Mouse (Mus musculus): ENCODE measurements around the gene Prss41.

Prss41 gene

DNA sequence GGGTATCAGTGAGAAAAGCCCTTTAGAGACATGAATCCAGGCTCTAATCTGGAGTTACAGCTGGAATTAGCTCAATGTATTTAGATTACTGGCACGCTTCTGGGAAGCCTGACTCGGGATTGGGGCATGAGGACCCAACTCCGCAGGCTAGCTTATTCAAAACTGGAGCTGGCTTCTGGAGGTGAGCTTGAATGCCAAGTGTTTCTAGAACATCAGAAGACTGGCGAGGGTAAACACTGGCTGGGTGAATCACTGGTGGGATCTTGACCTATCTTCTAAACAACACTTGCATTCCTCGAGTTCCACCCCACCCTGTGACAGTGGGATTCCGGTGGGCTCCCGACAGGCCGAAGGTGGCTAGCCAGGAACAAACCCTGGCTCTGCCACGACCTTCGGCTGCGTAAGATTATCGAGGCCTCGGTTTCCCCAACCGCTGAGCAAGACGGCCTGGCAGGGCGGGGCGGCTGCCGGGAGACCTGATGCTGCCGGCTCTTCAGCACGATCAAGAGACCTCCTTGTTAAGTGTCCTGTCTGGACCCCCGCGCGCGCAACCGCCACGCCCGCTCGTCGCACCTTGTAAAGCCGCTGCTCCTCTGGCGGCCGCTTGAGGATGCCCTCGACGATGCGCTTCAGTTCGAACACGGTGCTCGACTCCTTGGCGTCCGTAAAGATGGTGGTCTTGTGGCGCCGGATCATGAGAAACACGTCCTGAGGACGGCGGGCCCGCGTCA, 15.5 kb downstream of the Prss41 start:
- DNase-seq (ENCODE audit: low spot score in 2 of 2) = peak in 1 of 2 experiments; percentile 57

DNA sequence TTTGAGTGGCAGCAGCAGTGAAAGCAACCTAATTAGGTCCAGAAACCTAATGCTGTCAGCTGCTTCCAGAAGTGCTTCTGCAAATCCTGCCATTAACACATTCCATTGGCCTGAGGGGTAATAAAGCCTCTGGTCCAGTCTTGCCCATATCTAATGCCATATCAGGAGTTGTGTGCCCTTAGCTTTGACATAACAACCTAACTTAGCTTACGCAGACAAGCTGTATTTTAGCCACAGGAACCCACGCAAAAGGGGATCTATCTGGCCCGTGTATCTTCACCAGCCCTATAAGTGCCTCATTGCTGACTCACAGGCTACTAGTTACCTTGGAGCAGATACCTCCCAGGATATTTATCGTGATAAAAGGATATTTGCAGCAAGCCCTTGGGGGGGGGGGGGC, 18.4 kb downstream of the Prss41 start:
- peak in 1 of 2 experiments; percentile 12 for DNase-seq (ENCODE audit: low spot score in 2 of 2)

DNA sequence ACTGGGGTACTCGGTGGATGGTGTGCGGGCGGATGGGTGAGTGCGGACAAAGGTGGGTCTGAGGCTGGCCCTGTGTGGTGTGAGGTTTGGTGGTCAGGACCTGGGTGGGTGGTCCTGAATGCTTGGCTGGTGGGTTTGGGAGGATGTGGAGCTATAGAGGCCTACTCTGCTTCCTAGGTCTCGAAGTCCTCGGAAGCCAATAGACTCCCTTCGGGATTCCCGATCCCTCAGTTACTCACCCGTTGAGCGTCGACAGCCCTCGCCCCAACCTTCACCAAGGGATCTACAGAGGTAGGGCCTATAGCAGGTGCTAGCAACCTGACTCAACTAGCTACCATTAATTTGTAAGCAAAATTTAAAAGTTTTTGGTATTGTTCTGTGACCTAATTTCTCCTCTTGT, 20.4 kb downstream of the Prss41 start:
- DNase-seq (ENCODE audit: low spot score in 2 of 2) = no peak

DNA sequence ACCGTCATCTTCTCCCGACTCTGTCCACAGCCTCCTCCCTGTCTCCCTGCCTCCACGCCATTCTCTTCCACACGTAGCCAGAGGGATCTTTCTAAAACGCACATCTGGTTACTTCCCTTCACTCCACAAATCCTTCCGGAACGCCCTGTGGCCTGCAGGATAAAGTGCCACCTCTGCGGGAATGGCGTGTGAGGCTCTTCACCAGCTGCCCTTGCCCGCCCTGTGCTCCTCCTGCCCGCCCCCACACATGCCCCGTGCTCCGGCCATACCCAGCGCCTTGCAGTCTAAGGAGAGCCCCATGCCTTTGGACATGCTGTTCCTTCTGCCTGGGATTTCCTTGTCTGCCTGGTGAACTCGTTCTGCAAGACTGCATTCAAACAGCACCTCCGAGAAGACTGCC, 21.0 kb downstream of the Prss41 start:
- no peak for DNase-seq (ENCODE audit: low spot score in 2 of 2)

DNA sequence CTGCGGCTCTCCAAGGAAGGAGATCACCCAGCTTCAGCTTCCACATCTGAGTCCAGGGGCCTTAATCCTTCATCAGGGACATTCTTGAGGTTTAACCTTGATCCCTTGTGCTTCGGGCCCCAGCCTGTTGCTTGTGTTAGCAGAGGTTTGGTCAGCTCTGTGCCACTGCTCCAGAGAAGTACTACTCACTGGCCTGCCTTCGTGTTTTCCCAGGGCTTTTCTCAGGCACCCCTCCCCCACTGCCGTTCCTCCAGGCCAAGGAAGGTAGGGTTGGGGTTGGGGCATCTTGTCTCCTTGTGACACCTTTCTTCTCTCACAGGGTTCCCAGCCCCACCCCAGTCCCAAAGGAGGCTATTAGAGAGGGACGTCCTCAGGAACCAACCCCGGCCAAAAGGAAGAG, 21.9 kb downstream of the Prss41 start:
- no peak for DNase-seq (ENCODE audit: low spot score in 2 of 2)

DNA sequence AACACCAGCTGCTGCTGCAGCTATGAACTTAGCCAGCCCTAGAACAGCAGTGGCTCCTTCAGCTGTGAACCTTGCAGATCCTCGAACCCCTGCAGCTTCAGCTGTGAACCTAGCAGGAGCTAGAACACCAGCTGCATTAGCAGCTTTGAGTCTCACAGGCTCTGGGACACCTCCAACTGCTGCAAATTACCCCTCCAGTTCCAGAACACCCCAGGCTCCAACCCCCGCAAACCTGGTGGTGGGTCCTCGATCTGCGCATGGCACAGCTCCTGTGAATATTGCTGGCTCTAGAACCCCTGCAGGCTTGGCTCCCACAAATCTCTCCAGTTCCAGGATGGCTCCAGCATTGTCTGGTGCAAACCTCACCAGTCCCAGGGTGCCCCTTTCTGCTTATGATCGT, 23.2 kb downstream of the Prss41 start:
- DNase-seq (ENCODE audit: low spot score in 2 of 2) = no peak

DNA sequence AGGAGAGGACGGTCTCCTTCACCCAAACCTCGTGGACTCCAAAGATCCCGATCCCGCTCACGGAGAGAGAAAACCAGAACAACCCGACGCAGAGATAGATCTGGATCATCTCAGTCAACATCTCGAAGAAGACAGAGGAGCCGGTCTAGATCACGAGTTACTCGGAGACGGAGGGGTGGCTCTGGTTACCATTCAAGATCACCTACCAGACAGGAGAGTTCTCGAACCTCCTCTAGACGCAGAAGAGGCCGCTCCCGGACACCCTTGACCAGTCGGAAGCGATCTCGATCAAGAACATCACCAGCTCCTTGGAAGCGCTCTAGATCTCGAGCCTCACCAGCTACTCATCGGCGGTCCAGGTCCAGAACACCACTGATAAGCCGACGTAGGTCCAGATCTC, 24.7 kb downstream of the Prss41 start:
- no peak for DNase-seq (ENCODE audit: low spot score in 2 of 2)

DNA sequence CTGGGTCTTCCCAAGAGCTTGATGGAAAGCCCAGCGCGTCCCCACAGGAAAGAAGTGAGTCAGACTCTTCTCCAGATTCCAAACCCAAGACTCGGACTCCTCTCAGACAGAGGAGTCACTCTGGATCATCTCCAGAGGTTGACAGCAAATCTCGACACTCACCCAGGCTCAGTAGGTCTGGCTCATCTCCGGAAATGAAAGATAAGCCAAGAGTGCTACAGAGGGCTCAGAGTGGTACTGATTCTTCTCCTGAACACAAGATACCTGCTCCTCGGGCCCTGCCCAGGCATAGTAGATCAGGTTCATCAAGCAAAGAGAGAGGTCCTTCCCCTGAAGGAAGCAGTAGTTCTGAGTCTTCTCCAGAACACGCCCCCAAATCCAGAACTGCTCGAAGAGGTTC, 25.4 kb downstream of the Prss41 start:
- DNase-seq (ENCODE audit: low spot score in 2 of 2) = no peak

DNA sequence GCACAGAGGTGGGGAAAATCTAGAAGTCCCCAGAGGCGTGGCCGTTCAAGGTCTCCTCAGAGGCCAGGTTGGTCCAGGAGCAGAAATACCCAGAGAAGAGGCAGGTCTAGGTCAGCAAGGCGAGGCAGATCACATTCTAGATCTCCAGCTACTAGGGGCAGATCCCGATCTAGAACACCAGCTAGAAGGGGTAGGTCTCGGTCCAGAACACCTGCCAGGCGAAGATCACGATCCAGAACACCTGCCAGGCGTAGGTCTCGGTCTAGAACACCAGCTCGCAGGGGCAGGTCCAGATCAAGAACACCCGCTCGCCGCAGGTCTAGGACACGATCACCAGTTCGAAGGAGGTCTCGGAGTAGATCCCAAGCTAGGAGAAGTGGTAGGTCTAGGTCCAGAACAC, 28.3 kb downstream of the Prss41 start:
- DNase-seq (ENCODE audit: low spot score in 2 of 2) = no peak

DNA sequence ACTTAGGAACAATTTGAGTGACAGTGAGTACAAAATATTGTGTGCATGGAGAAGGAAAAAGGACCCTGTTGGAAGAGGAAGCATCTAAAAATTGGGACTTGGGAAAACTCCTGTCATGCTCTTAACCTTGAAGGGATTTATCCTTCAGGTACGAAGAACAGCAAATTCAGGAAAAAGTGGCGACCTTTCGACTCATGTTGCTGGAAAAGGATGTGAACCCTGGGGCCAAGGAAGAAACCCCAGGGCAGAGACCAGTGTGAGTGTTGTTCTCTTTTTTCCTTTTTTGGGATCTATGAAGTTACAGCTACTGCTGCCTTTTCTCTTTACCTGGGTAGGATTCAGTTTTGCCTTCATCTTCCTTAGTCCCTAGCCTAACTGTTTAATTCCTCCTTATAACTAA, 36.1 kb downstream of the Prss41 start:
- DNase-seq (ENCODE audit: low spot score in 2 of 2) = no peak

DNA sequence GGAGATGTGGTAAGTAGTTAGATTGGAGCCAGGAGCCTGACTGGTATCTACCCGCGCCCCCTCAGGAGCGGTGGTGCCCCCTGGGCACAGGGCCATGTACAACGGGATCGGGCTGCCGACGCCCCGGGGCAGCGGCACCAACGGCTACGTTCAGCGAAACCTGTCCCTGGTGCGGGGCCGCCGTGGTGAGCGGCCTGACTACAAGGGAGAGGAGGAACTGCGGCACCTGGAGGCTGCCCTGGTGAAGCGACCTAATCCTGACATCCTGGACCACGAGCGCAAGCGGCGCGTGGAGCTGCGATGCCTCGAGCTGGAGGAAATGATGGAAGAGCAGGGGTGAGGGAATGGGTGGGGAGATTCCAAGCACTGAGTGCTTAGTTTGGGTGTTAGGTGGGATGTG, 37.1 kb downstream of the Prss41 start:
- no peak for DNase-seq (ENCODE audit: low spot score in 2 of 2)

DNA sequence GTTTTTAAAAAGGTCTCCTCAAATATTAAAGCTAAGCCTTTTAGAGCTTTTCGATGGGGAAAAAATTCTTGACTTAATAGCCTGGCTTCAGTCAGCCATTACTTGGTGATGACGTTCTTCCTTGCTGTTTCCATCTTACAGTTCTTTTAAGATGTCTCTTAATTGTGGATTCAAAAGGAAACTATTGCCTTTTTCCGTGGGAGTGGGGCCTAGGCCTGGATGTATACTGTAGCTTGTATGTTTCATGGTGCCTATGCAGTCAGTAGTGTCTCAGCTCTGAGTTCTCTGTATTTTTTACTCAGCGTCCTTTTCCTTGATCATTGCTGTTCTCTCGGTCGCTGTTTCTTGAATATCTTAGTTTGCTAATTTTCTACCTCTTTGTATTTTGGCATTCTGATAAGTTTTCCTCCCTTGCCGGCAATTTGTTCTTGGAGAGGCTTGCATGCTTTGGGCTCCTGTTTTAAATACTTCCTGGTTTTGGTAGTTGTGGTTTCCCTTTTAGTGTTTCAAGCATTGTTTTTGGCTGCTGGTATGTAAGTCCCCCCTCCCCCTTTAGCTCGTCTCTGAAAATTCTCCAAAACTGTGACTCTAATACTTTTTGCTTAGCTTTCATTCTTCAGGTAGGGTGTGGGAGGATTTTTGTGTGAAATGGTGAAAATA, 39.4 kb downstream of the Prss41 start:
- no peak for DNase-seq (ENCODE audit: low spot score in 2 of 2)

DNA sequence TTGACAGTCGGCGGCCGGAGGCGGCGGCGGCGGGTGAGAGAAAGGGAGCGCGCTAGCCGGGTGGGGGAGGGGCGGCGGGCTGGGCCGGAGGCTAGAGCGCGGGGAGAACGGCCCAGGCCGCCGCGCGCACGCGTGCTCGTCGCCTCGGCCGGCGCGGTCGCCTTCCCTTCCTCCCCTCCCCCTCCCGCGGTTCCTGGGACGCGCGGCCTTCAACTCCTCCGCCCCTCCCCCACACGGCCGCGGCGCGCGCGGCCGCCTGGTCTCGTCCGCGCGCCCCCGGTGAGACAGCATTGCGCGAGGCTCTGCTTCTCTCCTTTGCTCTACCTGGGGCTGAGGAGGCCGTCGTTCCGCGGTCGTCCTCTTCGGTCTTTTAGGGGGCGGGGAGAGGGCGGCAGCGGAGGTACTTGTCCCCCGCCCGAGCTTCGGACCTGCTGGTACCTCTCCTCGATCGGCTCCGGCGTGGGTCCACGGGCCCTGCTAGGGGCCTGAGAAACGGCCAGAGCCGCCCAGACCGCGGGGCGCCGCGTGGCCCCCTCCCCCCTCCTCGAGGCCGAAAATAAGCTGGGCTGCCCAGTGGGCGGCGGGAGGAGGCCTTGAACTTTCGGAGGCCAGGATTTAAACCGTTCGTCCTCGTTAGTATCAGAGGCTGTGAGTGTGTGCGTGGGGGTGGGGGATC, 40.5 kb downstream of the Prss41 start:
- DNase-seq (ENCODE audit: low spot score in 2 of 2) = peak; percentile 69 to 82

DNA sequence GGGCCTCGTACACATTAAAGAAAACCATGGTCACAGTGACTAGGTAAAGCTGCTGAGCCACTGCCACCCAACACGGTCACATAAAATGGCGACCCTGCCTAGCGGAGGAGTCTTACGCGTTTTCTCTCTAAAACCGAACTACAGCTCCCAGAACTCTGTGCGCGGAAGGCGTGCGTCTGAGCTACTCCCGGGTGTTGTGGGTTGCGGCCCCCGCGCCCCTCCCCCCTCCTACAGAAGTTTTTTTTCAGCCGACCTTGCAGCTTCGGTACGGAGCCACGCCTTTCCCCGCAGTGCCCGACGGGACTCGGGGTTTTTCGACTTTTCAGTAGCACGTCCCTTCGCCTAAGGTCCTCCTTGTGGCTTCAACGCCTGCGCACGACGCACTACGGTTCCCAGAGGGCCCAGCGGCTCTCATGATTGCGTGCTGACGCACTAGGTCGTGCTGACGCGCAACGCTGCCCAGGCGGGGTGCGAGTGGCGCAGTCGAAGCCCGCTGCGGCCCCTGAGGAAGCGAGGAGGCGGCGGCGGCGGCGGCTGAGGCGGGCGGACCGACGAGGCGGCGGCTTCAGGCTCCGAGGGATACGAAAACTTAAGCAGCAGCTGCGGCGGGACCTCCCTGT, 41.1 kb downstream of the Prss41 start:
- DNase-seq (ENCODE audit: low spot score in 2 of 2) = peak; percentile 97

DNA sequence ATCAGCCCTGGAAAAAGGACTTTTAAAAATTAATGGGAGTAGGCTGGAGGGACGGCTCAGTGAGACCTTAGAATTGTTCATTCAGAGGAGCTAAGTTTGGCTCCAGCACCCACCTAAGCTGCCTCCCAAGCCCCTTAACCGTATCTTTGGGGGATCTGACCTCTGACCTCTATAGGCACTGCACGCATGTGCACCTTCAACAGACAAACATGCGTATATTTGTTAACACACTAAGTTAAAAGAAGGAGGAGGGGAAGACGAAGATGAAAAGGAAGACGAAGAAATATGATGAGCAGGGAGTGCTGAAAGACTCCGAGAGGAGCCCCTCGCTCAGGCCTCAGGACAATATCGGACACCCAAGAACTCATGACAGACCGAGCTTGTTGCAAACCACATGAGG, 42.3 kb downstream of the Prss41 start:
- DNase-seq (ENCODE audit: low spot score in 2 of 2) = no peak

DNA sequence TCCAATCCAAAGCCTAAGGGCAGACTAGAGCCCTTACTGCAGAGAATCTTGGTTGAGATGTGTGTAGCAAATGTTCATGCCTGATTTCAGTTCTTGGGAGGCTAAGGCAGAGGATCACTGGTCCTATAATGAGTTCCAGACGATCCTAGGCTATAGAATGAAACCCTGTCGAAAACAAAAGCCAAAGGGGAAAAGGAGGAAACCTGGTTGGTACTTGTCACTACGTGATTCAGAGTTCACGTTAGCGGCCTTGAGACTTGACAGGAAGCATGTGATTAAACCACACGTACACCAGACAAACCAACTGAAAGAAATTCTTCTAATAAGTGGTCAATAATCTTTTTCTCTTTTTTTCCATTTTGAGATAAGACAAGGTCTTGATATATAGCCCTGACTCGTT, 46.7 kb downstream of the Prss41 start:
- no peak for DNase-seq (ENCODE audit: low spot score in 2 of 2)

DNA sequence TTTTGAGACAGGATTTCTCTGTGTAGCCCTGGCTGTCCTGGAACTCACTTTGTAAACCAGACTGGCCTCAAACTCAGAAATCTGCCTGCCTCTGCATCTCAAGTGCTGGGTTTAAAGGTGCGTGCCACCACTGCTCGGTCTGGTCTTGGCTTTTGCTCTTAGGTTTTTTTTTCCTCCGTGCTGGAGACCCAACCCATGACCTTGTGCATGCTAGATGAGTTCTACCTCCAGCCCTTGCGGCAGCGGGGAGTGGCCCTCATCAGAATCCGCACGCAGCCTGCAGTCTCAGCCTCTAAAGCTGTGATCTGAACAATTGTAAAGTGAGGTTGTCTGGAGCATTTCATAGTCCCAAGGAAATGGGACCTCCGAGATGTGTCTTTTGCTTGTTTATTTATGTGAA, 48.6 kb downstream of the Prss41 start:
- no peak for DNase-seq (ENCODE audit: low spot score in 2 of 2)

DNA sequence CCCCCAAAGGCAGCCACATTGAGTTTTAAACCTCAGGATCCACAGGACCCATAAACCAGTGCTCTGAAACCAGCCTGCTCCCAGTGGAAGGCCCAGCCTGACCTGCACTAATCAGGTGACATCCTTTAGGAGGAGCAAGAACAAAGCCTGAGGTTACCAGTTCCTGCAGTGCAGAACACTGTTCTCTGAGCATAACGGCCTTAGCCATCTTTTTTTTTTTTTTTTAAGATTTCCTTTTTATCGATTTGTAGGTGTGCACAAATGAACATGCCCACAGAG, 53.0 kb downstream of the Prss41 start:
- DNase-seq (ENCODE audit: low spot score in 2 of 2) = no peak

DNA sequence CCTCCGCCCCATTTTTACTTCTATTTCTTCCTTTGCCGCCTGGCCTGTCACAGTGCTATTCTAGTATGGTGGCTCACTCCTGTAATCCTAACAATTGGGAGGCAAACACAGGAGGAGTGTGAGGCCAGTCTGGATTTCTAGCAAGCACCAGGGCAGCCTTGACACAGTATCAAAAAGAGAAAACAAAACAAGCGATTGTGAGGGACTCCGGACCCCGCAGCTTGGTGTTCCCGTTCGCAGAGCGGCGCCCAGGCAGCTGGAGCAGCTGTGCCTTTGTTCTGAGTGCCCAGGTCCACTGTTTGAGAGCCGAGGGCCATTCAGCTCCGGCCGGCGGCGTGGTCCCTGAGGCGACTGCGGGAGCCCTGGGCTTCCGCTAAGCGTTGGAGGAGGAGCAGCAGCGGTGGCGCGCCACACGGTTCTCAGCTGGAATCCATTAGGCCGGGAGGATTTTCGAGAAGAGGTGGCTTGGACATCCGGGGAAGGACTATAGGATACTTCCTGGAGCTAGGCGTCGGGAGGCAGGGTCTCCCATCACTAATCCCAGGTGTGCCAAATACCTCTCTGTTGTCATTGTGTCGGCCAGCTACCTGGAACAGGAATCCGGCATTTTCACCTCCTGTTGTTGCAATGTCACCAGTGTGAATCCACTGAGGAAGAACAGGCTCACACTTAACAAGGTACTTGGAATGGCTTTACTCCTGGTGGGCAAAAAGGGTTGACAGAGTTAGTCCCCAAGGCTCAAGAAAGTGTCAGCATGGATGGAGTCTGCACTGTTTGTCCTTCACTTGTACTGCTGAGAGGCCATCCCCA, 53.5 kb downstream of the Prss41 start, which contains the start of gene Srrm2:
Srrm2 (plus strand) TSS at position 264 of the 810 bp plus-strand sequence.
- peak in 1 of 2 experiments; percentile 48 for DNase-seq (ENCODE audit: low spot score in 2 of 2)

DNA sequence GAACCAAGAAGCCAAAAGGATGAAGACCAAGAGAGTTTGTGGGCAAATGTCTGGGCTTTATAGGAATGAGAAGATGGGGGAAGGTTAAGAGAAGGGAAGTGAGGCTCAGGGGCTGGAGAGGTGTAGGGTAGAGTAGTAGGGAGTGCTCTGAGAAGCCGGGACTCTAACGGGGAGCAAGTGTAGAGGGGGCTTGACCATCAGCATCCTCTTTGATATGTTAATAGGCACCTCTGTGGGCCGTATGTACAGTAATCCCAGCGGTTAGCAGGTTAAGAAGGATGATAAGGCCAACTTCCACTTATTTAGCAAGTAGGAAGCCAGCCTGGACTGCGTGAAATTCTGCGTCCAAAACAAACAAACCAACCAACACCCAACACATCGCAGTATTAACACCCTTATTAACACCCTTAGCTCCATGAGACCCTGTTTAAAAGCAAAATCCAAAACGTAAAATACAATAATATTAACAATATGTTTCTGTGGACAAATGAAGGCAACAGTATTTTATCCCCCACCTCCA, 54.2 kb downstream of the Prss41 start:
- DNase-seq (ENCODE audit: low spot score in 2 of 2) = no peak

DNA sequence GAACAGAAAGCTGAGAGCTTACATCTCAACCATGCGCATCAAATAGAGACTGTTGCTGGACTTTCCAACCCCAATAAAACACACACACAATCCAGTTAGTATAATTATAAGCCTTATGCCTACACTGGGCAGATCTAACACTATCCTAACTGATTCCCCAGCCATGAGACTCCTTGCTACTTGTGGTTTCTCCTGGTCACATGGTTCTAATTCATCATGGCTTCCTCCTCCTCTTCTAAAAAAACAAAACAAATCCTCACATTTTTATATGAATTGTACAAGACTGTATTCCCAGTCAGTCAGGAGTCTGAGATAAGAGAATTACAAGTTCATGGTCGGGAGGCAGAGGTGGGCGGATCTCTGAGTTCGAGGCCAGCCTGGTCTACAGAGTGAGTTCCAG, 55.0 kb downstream of the Prss41 start:
- DNase-seq (ENCODE audit: low spot score in 2 of 2) = no peak
